Mouse (Mus musculus): ENCODE results near the gene Taar7a.

Taar7a gene

GRCm38 (mm10) chr10:23942465-23942864, 50.8 kb downstream of the Taar7a start:
- no peak for DNase-seq
